Mouse (Mus musculus) forebrain, embryonic 15.5 days (tissue): ENCODE data around the gene Cpb1. TPM values are rescaled to one million over a fixed set of nuclear protein-coding genes. Genes with fewer than 3 reads are reported as not detected.

Experiments
- ATAC-seq: fragments of 200-750 bp; cut with Nextera tagmentation; replicated peaks from 2 replicates; pipeline ENCODE4 v1.8.0; 2017; ENCODE audit warnings: mild to moderate bottlenecking, moderate TSS enrichment, moderate library complexity
- H3K27ac ChIP-seq: fragments of 300-500 bp; sonication (generic); replicated peaks from 2 replicates; pipeline ENCODE4 v1.5.1; 2015; ENCODE audit warnings: mild to moderate bottlenecking, inconsistent platforms
- H3K27me3 ChIP-seq: fragments of 300-500 bp; sonication (generic); 2 replicates; pipeline ENCODE4 v1.6.1; 2015; ENCODE audit warnings: inconsistent platforms
- H3K36me3 ChIP-seq: fragments of 300-500 bp; sonication (generic); 2 replicates; pipeline ENCODE4 v1.6.1; 2015; ENCODE audit warnings: mild to moderate bottlenecking, inconsistent platforms
- H3K4me1 ChIP-seq: fragments of 300-500 bp; sonication (generic); 2 replicates; pipeline ENCODE4 v1.6.1; 2015; ENCODE audit warnings: inconsistent platforms
- H3K4me2 ChIP-seq: fragments of 300-500 bp; sonication (generic); replicated peaks from 2 replicates; pipeline ENCODE4 v1.6.1; 2015; ENCODE audit warnings: mild to moderate bottlenecking, inconsistent platforms
- H3K4me3 ChIP-seq: fragments of 300-500 bp; sonication (generic); 2 replicates; pipeline ENCODE4 v1.5.1; 2015; ENCODE audit warnings: mild to moderate bottlenecking, inconsistent platforms
- H3K9ac ChIP-seq: fragments of 300-500 bp; sonication (generic); replicated peaks from 2 replicates; pipeline ENCODE4 v1.6.1; 2015; ENCODE audit warnings: mild to moderate bottlenecking, inconsistent platforms
- H3K9me3 ChIP-seq: fragments of 300-500 bp; sonication (generic); 2 replicates; pipeline ENCODE4 v1.6.1; 2016; ENCODE audit warnings: inconsistent platforms
- WGBS: fragments of 180-500 bp; shearing (Covaris S2); methylation state at CpG from one replicate; pipeline ENCODE4 v1.1.7; 2015; ENCODE audit warnings: mixed read lengths; 5-methylcytosine and 5-hydroxymethylcytosine counted together
- polyA plus RNA-seq: library from polyadenylated mRNA; unstranded; fragments of >200 nt; fragmentation: Nextera tagmentation; extraction: Ambion mirVana; gene quantifications from 2 replicates; pipeline ENCODE4 v1.2.1, GENCODE M21; 2015

Gene Cpb1
- polyA plus RNA-seq: not detected in 2 replicates

DNA sequence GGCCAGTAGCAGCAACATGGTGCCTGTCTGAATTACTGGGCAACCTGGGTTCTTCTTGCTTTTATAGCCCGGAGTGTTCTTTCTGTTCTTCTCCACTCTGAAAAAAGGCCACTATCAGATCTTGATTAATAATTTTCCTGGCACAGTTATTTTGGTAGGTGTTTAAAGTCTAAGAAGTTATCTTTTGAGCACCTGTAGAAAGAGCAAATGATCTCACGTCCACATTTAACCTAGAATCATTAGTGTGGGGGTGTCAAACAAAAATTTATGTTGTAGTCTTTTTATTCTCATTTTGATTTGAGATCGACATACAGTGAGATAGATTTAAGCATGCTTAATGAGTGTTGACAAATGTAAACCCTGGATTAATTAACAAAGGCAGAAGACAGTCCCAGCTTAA lies at the start of gene Cpb1:
Gene Cpb1 (minus strand): TSS at position 101 of the 400 bp plus-strand sequence.
- Histone ChIP-seq H3K9ac (no peak within 1 kb of the TSS), H3K27ac (no peak within 1 kb of the TSS), H3K36me3 (no peaks in the 10 kb centered on the region), H3K4me1 (no peaks in the 10 kb centered on the region), H3K4me2 (no peak within 1 kb of the TSS), H3K27me3 (no peaks in the 10 kb centered on the region), H3K9me3 (no peaks in the 10 kb centered on the region), H3K4me3 (no peak within 1 kb of the TSS)
- no peak for ATAC-seq
- WGBS: 87% methylated on average over 3 of the region's 3 CpGs

DNA sequence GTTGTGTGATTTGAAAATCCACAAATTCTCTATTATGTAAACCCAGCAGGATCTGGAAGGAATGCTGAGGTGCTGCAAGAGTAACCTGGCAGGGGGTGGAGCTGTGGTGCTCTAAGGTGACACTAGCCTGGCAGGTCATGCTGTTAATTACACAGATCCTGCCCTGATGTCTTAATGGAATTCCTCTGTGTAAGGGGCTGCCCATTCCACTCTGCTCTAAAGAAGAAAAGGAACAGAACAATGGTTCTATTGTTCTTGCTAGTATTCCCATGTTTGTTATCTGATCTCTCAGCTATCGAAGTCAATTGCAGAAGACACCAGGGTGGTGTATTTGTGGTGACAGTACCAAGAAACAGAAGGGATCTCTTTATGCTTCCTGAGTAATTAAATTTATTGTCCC lies 41.7 kb upstream of the Cpb1 start:
- no peak overlapping the region for H3K4me3 ChIP-seq
- no peak for ATAC-seq
- no peaks in the 10 kb centered on the region for H3K36me3 ChIP-seq
- H3K27ac ChIP-seq: no peak overlapping the region
- no peak overlapping the region for H3K9ac ChIP-seq
- H3K9me3 ChIP-seq: no peaks in the 10 kb centered on the region
- no peaks in the 10 kb centered on the region for H3K4me1 ChIP-seq
- H3K4me2 ChIP-seq: no peak overlapping the region
- no peaks in the 10 kb centered on the region for H3K27me3 ChIP-seq
- WGBS: 17% methylated on average over 1 of the region's 1 CpGs

DNA sequence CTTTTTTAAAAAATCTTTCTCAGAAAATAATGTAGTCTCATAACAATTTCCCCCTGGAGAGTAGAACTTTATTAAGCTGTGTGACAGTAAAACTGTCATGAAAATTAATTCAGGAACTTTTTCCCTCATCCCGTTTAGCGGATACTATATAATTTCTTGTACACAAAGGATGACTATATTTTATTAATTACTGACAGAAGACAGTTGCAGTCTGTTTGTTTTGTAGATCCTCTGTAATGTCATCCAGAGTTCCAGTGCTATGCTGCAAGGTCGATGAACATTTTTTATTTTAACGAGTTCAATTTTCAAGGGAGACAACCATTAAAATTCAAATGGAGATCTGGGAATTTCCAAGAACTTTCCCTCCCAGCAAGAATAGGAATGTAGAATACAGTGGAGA lies 33.6 kb upstream of the Cpb1 start:
- ATAC-seq: no peak
- no peaks in the 10 kb centered on the region for H3K9me3 ChIP-seq
- no peak overlapping the region for H3K9ac ChIP-seq
- H3K4me2 ChIP-seq: no peak overlapping the region
- H3K4me1 ChIP-seq: no peaks in the 10 kb centered on the region
- no peak overlapping the region for H3K27ac ChIP-seq
- no peaks in the 10 kb centered on the region for H3K27me3 ChIP-seq
- no peaks in the 10 kb centered on the region for H3K36me3 ChIP-seq
- WGBS: 87% methylated on average over 4 of the region's 4 CpGs
- H3K4me3 ChIP-seq: no peak overlapping the region

DNA sequence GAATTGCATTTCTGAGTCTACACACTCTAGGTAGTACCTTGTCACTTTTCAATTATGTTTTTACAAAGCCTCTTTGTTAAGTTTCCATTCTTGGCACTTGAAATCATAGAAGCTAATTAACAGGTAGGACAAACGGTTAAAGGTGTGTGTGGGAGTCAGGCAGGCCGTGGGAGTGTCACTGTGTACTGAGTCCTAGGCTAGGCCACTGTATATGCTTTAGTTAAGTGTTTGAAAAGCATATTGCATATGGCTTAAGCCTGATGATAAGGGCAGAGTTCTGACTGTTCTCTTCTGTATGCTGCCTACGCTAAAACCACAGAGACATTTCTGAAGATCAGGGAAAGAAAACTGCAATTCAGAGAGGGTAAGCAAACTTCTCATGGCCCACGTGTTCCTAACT lies 31.7 kb upstream of the Cpb1 start:
- no peak overlapping the region for H3K9ac ChIP-seq
- no peak for ATAC-seq
- WGBS: 83% methylated on average over 4 of the region's 4 CpGs
- H3K4me1 ChIP-seq: no peaks in the 10 kb centered on the region
- H3K9me3 ChIP-seq: no peaks in the 10 kb centered on the region
- H3K36me3 ChIP-seq: no peaks in the 10 kb centered on the region
- no peak overlapping the region for H3K27ac ChIP-seq
- H3K4me3 ChIP-seq: no peak overlapping the region
- no peaks in the 10 kb centered on the region for H3K27me3 ChIP-seq
- H3K4me2 ChIP-seq: no peak overlapping the region

DNA sequence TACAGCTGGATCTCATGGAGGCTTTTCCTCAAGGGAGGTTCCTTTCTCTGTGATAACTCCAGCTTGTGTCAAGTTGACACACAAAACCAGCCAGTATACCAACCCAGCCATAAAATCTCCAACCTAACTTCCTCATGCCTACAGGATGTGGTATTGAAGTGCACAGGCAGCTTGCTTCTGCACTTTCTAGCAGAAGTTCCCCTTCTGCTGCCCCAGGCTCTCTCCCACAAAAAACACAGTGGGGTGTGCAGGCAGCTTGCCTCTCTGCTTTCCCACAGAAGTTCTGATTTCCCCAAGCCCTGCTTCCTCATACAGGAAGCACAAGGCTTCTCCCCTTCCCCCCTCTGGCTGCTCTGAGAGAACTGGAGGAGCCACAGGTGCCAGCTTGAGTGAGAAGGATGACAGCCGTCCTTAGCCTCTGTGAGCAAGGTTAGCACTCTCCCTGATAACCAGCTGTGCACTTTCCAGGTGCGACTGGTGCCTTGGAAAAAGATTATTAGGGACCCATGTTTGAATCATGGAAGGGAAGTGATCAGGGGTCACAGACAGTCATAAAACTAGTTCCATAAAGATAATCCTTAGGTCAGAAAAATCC lies 29.3 kb upstream of the Cpb1 start:
- Histone ChIP-seq H3K9ac (no peak overlapping the region), H3K27me3 (no peaks in the 10 kb centered on the region), H3K4me1 (no peaks in the 10 kb centered on the region), H3K36me3 (no peaks in the 10 kb centered on the region), H3K4me3 (no peak overlapping the region), H3K9me3 (no peaks in the 10 kb centered on the region), H3K27ac (no peak overlapping the region), H3K4me2 (no peak overlapping the region)
- no peak for ATAC-seq
- WGBS: 64% methylated on average over 2 of the region's 2 CpGs

DNA sequence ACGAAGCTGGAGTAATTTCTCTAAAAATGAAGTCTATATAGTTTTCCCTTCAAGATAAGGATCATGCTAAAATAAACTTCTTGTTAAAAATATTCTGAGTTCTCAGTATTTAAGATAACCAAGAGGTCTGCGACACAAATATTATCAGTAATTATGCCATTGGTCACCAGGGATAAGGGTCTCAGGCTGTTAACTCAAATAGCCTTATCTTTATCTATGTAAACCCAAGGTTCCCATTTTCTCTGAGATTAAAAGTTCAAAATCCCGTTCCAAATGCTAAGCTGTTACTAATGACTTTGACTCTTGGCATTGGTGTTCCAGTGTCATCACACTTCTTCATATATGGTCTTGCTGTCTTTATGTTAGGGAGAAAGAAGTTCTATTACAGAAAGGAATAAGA lies 20.0 kb upstream of the Cpb1 start:
- Histone ChIP-seq H3K27ac (no peak overlapping the region), H3K27me3 (no peaks in the 10 kb centered on the region), H3K36me3 (no peaks in the 10 kb centered on the region), H3K4me3 (no peak overlapping the region), H3K9me3 (no peaks in the 10 kb centered on the region), H3K4me2 (no peak overlapping the region), H3K4me1 (no peaks in the 10 kb centered on the region), H3K9ac (no peak overlapping the region)
- 87% methylated on average over 3 of the region's 3 CpGs for WGBS
- no peak for ATAC-seq

DNA sequence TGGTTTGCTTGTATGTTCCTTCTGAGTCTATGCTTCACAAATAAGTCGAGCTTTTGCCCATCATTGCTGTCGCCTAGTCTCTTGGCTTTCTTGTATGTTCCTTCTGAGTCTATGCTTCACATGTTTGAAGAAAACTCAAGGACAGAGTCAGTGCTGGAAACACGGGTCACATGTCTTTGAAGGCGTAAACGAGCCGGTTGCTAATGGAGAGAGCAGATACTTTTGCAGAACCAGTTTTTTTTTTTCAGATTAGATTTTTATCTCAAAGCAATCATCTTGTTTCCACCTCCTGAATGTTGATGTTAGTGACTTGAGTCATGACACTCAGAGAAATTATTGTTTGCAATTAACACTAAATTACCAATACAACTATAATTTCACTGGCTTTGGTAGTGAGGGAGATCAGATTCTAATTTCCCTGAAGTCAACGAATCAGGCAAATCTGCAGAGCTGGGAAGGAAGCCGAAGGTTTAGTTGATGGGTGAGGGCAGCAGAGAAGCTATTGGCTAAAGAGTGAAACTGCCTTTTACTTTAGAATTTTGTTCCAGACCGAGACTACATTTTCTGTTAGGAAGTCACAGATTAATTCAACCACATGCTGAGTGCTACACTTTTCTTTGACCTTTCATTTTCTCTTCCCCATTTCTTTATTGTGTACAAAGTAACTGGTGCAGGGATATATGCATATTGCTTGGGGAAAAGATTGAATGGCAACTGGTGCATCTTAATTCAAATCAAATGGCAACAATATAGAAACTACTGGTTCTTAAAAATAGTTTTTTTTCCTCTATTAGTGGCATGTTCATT lies 19.2 kb upstream of the Cpb1 start:
- Histone ChIP-seq H3K36me3 (no peaks in the 10 kb centered on the region), H3K4me1 (no peaks in the 10 kb centered on the region), H3K9me3 (no peaks in the 10 kb centered on the region), H3K4me3 (no peak overlapping the region), H3K27me3 (no peaks in the 10 kb centered on the region), H3K4me2 (no peak overlapping the region), H3K27ac (no peak overlapping the region), H3K9ac (no peak overlapping the region)
- 83% methylated on average over 9 of the region's 9 CpGs for WGBS
- no peak for ATAC-seq

DNA sequence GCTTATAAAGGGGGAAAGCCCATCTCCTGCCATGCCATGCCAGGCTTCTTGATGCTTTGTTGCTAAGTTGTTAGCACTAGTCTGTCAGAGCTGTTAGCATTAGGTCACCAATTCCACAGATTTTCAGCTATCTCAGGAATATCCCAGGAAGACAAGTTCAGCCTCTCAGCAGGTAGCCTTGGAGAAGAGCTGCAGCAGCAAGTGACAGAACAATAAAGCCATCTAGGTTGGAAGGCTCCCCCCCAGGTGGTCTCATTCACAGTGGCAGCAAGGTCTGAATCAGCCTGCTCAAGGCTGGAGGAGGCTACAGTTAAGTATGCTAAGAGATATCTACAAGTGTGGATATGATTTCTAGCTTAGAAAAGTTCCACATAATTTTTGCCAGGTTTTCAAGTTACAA lies 15.8 kb upstream of the Cpb1 start:
- no peaks in the 10 kb centered on the region for H3K36me3 ChIP-seq
- no peak overlapping the region for H3K9ac ChIP-seq
- H3K4me3 ChIP-seq: no peak overlapping the region
- no peak overlapping the region for H3K4me2 ChIP-seq
- H3K9me3 ChIP-seq: no peaks in the 10 kb centered on the region
- H3K27me3 ChIP-seq: no peaks in the 10 kb centered on the region
- ATAC-seq: no peak
- H3K27ac ChIP-seq: no peak overlapping the region
- no peaks in the 10 kb centered on the region for H3K4me1 ChIP-seq

DNA sequence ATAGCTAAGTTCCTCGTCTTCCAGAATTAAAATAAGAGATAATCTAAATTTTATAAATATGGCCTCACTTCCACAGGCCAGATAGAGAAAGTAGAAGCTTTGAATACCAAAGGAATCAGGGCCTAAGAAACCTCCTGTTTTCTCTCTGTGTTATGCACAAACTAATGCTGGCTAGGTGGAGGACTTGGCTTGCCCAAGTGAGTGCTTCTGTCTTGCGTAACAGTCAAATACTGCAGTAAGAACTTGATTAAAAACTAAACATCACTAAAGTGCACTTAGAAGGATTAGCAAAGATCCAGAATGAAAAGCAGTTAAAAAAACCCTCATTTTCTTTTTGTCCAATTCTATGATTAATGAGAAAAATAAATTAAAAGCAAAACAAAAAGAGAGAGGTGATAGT lies 13.2 kb upstream of the Cpb1 start:
- Histone ChIP-seq H3K4me2 (no peak overlapping the region), H3K27me3 (no peaks in the 10 kb centered on the region), H3K27ac (no peak overlapping the region), H3K4me3 (no peak overlapping the region), H3K36me3 (no peaks in the 10 kb centered on the region), H3K9me3 (no peaks in the 10 kb centered on the region), H3K9ac (no peak overlapping the region), H3K4me1 (no peaks in the 10 kb centered on the region)
- 93% methylated on average over 2 of the region's 2 CpGs for WGBS
- no peak for ATAC-seq

DNA sequence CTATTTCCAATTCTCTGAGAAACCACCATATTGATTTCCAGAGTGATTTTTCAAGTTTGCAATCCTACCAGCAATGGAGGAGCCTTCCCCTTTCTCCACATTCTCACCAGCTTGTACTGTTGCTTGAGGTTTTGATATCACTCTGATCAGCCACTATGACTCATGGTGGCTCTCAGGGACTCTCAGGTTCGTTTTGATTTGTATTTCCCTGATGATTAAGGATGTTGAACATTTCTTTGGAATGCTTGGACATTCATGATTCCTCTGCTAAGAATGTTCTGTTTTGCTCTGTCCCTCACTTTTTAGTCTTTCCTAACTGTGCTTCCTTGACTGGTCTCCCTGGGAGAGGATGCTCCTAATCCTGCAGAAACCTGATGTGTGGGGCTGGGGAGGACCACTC lies 6.3 kb upstream of the Cpb1 start:
- no peak overlapping the region for H3K4me2 ChIP-seq
- WGBS: 59% methylated on average over 1 of the region's 1 CpGs
- no peak for ATAC-seq
- no peaks in the 10 kb centered on the region for H3K36me3 ChIP-seq
- no peaks in the 10 kb centered on the region for H3K4me1 ChIP-seq
- no peaks in the 10 kb centered on the region for H3K9me3 ChIP-seq
- no peak overlapping the region for H3K9ac ChIP-seq
- H3K27me3 ChIP-seq: no peaks in the 10 kb centered on the region
- H3K27ac ChIP-seq: no peak overlapping the region
- no peak overlapping the region for H3K4me3 ChIP-seq

DNA sequence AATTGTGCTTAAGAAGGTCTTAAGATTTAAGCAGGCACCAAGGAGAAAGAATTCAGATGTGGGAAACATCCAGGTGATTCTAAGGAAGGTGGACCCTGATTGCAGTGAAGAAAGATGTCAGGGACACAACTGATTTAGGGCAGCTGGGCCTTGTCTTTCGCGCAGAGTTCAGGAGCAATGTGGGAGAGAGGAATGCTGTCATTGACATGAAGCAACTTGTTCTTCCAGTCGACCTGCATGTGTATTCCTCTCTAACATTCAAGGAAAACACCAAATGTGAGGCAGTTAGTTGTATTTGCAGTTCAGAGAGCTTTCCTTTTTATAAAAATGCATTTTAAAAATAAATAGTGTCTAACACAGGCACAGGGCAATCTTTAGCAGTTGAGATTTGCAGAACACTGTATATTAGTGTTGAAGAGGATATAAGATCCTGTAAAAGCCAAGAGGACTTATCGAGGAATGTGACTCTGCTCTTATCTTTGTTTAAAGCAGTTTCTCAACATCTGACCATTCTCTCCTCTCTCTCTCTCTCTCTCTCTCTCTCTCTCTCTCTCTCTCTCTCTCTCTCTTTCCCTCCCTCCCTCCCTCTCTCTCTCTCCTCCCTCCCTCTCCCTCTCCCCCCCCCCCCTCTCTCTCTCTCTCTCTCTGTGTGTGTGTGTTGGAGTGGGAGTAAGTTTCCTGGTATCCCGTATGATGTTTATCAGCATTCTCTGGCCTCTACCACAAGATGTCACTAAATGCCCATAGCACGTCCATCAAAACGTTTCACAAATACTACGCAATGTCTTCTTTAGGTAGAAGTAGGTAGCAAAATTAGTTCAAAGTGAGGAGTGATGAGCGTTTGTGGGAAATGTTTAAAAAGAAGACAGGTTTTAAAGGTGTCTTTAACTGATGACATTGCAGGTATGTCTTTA lies 20.7 kb downstream of the Cpb1 start:
- no peak overlapping the region for H3K4me2 ChIP-seq
- no peak overlapping the region for H3K9ac ChIP-seq
- no peak overlapping the region for H3K4me3 ChIP-seq
- H3K27ac ChIP-seq: no peak overlapping the region
- no peaks in the 10 kb centered on the region for H3K4me1 ChIP-seq
- H3K9me3 ChIP-seq: no peaks in the 10 kb centered on the region
- H3K27me3 ChIP-seq: no peaks in the 10 kb centered on the region
- no peaks in the 10 kb centered on the region for H3K36me3 ChIP-seq
- 52% methylated on average over 9 of the region's 9 CpGs for WGBS
- ATAC-seq: no peak

DNA sequence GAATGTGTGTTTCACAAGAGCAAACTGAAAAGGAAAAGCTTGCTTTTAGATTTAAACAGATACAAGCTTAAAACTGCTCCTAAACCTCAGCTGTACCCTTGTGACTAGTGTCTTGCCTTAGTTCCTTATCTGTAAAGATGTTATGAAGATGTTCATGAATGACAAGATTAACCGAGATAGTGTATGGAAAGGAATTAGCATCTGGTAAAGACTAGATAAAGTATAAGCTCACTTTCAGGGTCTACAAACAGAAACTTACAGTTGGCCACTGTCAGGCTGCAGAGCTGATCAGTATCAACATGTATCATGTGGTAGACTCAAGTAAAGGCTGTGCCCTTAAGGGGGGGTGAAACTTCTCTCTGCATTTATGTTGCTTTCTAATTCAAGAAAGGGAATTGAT lies 31.6 kb downstream of the Cpb1 start:
- ATAC-seq: no peak
- 93% methylated on average over 1 of the region's 1 CpGs for WGBS
- no peak overlapping the region for H3K4me3 ChIP-seq
- H3K27ac ChIP-seq: no peak overlapping the region
- no peaks in the 10 kb centered on the region for H3K36me3 ChIP-seq
- no peaks in the 10 kb centered on the region for H3K9me3 ChIP-seq
- H3K9ac ChIP-seq: no peak overlapping the region
- H3K4me1 ChIP-seq: no peaks in the 10 kb centered on the region
- no peaks in the 10 kb centered on the region for H3K27me3 ChIP-seq
- H3K4me2 ChIP-seq: no peak overlapping the region
